Mouse (Mus musculus) testis, postnatal 10 days (tissue): ENCODE results near the gene Rab3d.
"Not testable (repeated sequence)": the region's sequence is repeated elsewhere in the genome, so short reads cannot be mapped to it uniquely, and the experiment has no call there.

Source experiments
- DNase-seq: peaks from one replicate; pipeline ENCODE4 v3.0.0; 2021; ENCODE audit warnings: low spot score

Rab3d gene

GRCm38 (mm10) chr9:21908216-21908615, 9.8 kb downstream of the Rab3d start:
- no peak for DNase-seq

- DNase-seq, result no peak
These were observed 14.0 kb downstream of the Rab3d start for GRCm38 (mm10) chr9:21904031-21904430.

GRCm38 (mm10) chr9:21901223-21901820, 16.7 kb downstream of the Rab3d start:
- DNase-seq, result peak; percentile 74

GRCm38 (mm10) chr9:21889229-21889628, 28.8 kb downstream of the Rab3d start:
- DNase-seq, result no peak

- no peak for DNase-seq
These were observed 41.4 kb downstream of the Rab3d start for GRCm38 (mm10) chr9:21876601-21877000.

GRCm38 (mm10) chr9:21872204-21872603, 45.8 kb downstream of the Rab3d start:
- DNase-seq, result no peak

- DNase-seq, result peak; percentile 75
These were observed 47.0 kb downstream of the Rab3d start for GRCm38 (mm10) chr9:21870879-21871524.

GRCm38 (mm10) chr9:21869290-21869689, 48.7 kb downstream of the Rab3d start:
- peak; percentile 89 for DNase-seq

- DNase-seq, result no peak
These were observed 50.3 kb downstream of the Rab3d start for GRCm38 (mm10) chr9:21867726-21868125.

- no peak for DNase-seq
These were observed 51.4 kb downstream of the Rab3d start for GRCm38 (mm10) chr9:21866641-21867040.

- no peak for DNase-seq
These were observed 52.2 kb downstream of the Rab3d start for GRCm38 (mm10) chr9:21865673-21866398.

GRCm38 (mm10) chr9:21862181-21862580, 55.8 kb downstream of the Rab3d start:
- no peak for DNase-seq

- DNase-seq, result not testable (repeated sequence)
These were observed 57.6 kb downstream of the Rab3d start for GRCm38 (mm10) chr9:21860349-21860748.

- DNase-seq, result no peak
These were observed 58.4 kb downstream of the Rab3d start for GRCm38 (mm10) chr9:21859606-21860005.

- no peak for DNase-seq
These were observed 59.9 kb downstream of the Rab3d start for GRCm38 (mm10) chr9:21858084-21858483.

- DNase-seq, result no peak
These were observed 60.5 kb downstream of the Rab3d start for GRCm38 (mm10) chr9:21857501-21857900.
